Mouse (Mus musculus): Measurements from ENCODE around the gene Tmem53. TPM values are rescaled to one million over a fixed set of nuclear protein-coding genes. Genes with fewer than 3 reads are reported as not detected.

Gene Tmem53
- total RNA-seq, 1 experiment: 3.4 TPM

DNA sequence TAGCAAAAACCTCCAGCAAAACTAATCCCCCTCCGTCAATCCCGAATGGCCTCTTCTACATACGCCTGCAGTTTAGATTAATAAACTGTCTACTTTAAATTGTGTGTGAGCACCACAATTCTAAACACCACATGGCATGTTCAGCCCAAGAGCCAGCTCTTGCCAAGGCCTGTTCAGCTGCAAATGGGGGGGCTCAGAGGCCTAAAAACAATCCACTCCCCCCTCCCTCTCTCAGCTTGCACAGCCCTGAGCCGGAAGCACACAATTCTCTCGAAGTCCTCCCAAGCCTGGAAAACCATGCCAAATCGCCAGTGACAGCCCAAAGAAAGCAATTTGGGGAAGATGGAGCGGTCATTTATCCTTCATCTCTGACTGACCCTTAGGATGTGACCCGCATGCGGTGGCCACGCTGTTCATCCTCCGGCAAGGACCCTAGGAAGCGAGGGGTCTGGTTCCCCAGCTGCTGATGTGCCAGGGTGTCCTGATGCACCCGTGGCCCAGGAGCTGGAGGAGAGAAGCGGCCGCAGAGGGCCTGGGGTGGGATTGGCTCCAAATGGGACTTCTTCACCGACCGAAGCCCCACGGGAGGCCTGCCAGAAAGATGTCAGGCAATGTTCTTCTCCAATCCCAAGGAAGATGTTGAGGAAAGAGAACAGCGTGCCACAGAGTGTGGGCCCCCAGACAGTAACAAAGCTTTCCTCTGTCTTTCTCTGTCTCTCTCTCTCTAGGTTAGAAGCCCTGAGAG, 45.3 kb downstream of the Tmem53 start:
- TF ChIP-seq CHD2 (IDR thresholded peaks at IDR 0.05; ENCODE audit: low read depth, low read length): no peak
- no peak overlapping the region for H3K4me3 ChIP-seq (ENCODE audit: insufficient read depth in 1 of 2, low read depth in 1 of 2, low read length in 2 of 2, poor library complexity in 1 of 2, severe bottlenecking in 1 of 2)
- H3K9ac ChIP-seq (ENCODE audit: insufficient read depth, low read depth, low read length, poor library complexity, severe bottlenecking): no peak overlapping the region
- no peak for DNase-seq (ENCODE audit: low read depth, low spot score)
- peaks cover 0 to 13% of the 10 kb centered on the region in 2 experiments; a peak in 1 of 4 replicates for H3K4me1 ChIP-seq (ENCODE audit: control insufficient read depth in 2 of 2, insufficient read depth in 2 of 2, low read length in 2 of 2, poor library complexity in 1 of 2)
- in situ Hi-C loops (cut with MboI; ENCODE audit: low sequenced_read_pairs in 2 of 2, unreplicated experiment in 2 of 2): no loop called here
- no peak overlapping the region for H3K27ac ChIP-seq (ENCODE audit: insufficient read depth, low read depth, low read length, poor library complexity, severe bottlenecking)
- no peaks in the 10 kb centered on the region for H3K9me3 ChIP-seq (ENCODE audit: control insufficient read depth, insufficient read depth, low read depth, low read length)
- H3K36me3 ChIP-seq (ENCODE audit: control insufficient read depth, insufficient read depth, low read length, poor library complexity, severe bottlenecking): no peaks in the 10 kb centered on the region

DNA sequence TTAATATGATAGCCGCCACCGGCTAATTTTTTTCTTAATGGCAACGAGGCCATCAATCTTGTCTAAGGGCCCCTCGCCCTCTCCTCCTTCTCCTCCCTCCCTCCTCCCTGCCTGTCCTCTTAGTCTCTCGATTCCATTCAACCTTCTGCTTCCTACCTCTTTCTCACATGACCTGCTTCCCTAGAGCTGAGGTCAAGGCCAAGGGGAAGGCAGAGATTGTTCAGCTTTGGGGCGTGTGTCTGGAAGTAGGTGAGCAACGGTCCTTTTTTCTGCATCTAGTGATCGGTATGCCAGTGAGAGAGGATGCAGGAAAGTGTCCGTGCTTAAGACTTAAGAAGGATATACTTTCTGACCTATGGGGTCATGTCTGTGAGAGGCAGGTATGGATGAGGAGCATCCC, 46.1 kb downstream of the Tmem53 start:
- DNase-seq (ENCODE audit: low read depth, low spot score): no peak
- Histone ChIP-seq H3K4me1 (ENCODE audit: control insufficient read depth in 2 of 2, insufficient read depth in 2 of 2, low read length in 2 of 2, poor library complexity in 1 of 2) (peaks cover 0 to 17% of the 10 kb centered on the region in 2 experiments; a peak in 1 of 4 replicates), H3K36me3 (ENCODE audit: control insufficient read depth, insufficient read depth, low read length, poor library complexity, severe bottlenecking) (no peaks in the 10 kb centered on the region), H3K4me3 (ENCODE audit: insufficient read depth in 1 of 2, low read depth in 1 of 2, low read length in 2 of 2, poor library complexity in 1 of 2, severe bottlenecking in 1 of 2) (no peak overlapping the region), H3K9ac (ENCODE audit: insufficient read depth, low read depth, low read length, poor library complexity, severe bottlenecking) (no peak overlapping the region), H3K27ac (ENCODE audit: insufficient read depth, low read depth, low read length, poor library complexity, severe bottlenecking) (no peak overlapping the region), H3K9me3 (ENCODE audit: control insufficient read depth, insufficient read depth, low read depth, low read length) (no peaks in the 10 kb centered on the region)
- TF ChIP-seq HCFC1 (IDR thresholded peaks at IDR 0.05; ENCODE audit: borderline replicate concordance, insufficient read depth, low read length) (no peak), ZNF384 (IDR thresholded peaks at IDR 0.05; ENCODE audit: low read depth, low read length) (no peak), CHD2 (IDR thresholded peaks at IDR 0.05; ENCODE audit: low read depth, low read length) (no peak), MAFK (IDR thresholded peaks at IDR 0.05; ENCODE audit: insufficient read depth, low read depth, low read length) (no peak), ZC3H11A (IDR thresholded peaks at IDR 0.05; ENCODE audit: borderline replicate concordance, low read depth, low read length) (no peak)
- in situ Hi-C loops (cut with MboI; ENCODE audit: low sequenced_read_pairs in 2 of 2, unreplicated experiment in 2 of 2): no loop called here

DNA sequence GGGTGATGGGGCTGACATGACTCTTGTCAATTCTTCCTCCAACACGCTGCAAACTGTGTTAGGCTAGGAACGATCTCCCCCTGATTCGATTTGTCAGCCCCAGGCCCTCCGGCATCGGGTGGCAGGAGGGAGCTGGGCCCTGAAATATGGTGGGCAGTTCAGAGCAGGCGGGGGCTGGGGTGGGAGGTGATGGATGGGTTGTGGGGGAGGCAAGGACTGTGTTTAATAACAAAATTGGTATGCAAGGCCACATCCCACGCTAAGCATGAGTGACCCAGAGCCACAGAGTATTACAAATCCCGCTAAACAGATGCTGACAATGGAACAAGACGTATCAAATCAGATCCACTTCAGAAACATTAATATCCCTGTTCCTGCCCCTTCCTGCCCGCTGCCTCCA, 48.2 kb downstream of the Tmem53 start:
- no peak overlapping the region for H3K27ac ChIP-seq (ENCODE audit: insufficient read depth, low read depth, low read length, poor library complexity, severe bottlenecking)
- TF ChIP-seq CHD2 (IDR thresholded peaks at IDR 0.05; ENCODE audit: low read depth, low read length) (no peak), ZC3H11A (IDR thresholded peaks at IDR 0.05; ENCODE audit: borderline replicate concordance, low read depth, low read length) (no peak), ZNF384 (IDR thresholded peaks at IDR 0.05; ENCODE audit: low read depth, low read length) (no peak), HCFC1 (IDR thresholded peaks at IDR 0.05; ENCODE audit: borderline replicate concordance, insufficient read depth, low read length) (no peak), MAFK (IDR thresholded peaks at IDR 0.05; ENCODE audit: insufficient read depth, low read depth, low read length) (no peak)
- peaks cover 3 to 24% of the 10 kb centered on the region in 2 experiments; a peak in 2 of 4 replicates for H3K4me1 ChIP-seq (ENCODE audit: control insufficient read depth in 2 of 2, insufficient read depth in 2 of 2, low read length in 2 of 2, poor library complexity in 1 of 2)
- no peaks in the 10 kb centered on the region for H3K9me3 ChIP-seq (ENCODE audit: control insufficient read depth, insufficient read depth, low read depth, low read length)
- H3K4me3 ChIP-seq (ENCODE audit: insufficient read depth in 1 of 2, low read depth in 1 of 2, low read length in 2 of 2, poor library complexity in 1 of 2, severe bottlenecking in 1 of 2): no peak overlapping the region
- in situ Hi-C loops (cut with MboI; ENCODE audit: low sequenced_read_pairs in 2 of 2, unreplicated experiment in 2 of 2): loop anchor here in 1 of 2 experiments (25.0 kb wide), 1 partner anchor 212 kb away; no protein-coding TSS in a partner anchor
- no peaks in the 10 kb centered on the region for H3K36me3 ChIP-seq (ENCODE audit: control insufficient read depth, insufficient read depth, low read length, poor library complexity, severe bottlenecking)
- no peak for DNase-seq (ENCODE audit: low read depth, low spot score)
- no peak overlapping the region for H3K9ac ChIP-seq (ENCODE audit: insufficient read depth, low read depth, low read length, poor library complexity, severe bottlenecking)

DNA sequence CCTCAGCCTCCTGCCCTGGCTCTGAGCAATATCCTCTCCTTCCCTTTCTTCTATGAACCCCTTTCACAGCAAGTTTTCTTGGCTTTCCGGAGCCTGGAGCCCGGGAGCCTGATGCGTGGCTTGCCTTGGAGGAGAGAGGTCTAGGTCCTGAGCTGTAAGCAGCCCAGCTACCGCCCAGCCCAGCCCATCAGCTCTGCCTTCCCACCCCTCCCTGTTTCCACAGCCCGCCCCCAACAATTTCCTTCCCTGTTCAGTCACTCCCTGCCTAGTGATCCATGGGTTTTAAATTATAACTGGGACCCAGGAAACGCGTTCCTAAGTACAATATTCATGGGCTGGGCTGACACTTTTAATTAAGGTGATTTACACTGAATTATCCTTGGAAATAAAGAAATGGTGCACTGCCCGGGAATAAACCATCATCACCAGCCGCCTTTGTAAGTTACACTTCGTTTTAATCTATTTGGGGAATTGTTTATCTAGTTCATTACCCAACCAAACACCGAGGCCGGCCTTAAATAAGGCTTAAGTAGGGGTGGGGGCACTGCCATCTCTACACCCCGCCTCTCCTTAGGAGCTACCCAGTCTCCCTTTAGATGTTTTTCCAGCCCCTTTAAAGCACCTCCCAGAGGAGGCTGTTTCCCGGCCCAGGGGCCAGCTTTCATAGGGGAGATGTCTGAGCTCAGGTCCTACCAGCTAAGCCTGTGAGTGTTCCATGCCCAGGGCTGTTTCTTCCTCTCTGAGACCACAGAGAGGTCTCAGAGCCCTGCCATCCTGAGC, 50.5 kb downstream of the Tmem53 start:
- Histone ChIP-seq H3K4me1 (ENCODE audit: control insufficient read depth in 2 of 2, insufficient read depth in 2 of 2, low read length in 2 of 2, poor library complexity in 1 of 2) (peaks cover 8 to 30% of the 10 kb centered on the region in 2 experiments; a peak in 3 of 4 replicates), H3K9ac (ENCODE audit: insufficient read depth, low read depth, low read length, poor library complexity, severe bottlenecking) (no peak overlapping the region), H3K27ac (ENCODE audit: insufficient read depth, low read depth, low read length, poor library complexity, severe bottlenecking) (no peak overlapping the region), H3K4me3 (ENCODE audit: insufficient read depth in 1 of 2, low read depth in 1 of 2, low read length in 2 of 2, poor library complexity in 1 of 2, severe bottlenecking in 1 of 2) (no peak overlapping the region), H3K36me3 (ENCODE audit: control insufficient read depth, insufficient read depth, low read length, poor library complexity, severe bottlenecking) (no peaks in the 10 kb centered on the region), H3K9me3 (ENCODE audit: control insufficient read depth, insufficient read depth, low read depth, low read length) (no peaks in the 10 kb centered on the region)
- no peak for TF ChIP-seq HCFC1 (IDR thresholded peaks at IDR 0.05; ENCODE audit: borderline replicate concordance, insufficient read depth, low read length)
- no peak for TF ChIP-seq CHD2 (IDR thresholded peaks at IDR 0.05; ENCODE audit: low read depth, low read length)
- TF ChIP-seq MAFK (IDR thresholded peaks at IDR 0.05; ENCODE audit: insufficient read depth, low read depth, low read length): no peak
- TF ChIP-seq ZNF384 (IDR thresholded peaks at IDR 0.05; ENCODE audit: low read depth, low read length): no peak
- TF ChIP-seq ZC3H11A (IDR thresholded peaks at IDR 0.05; ENCODE audit: borderline replicate concordance, low read depth, low read length): no peak
- in situ Hi-C loops (cut with MboI; ENCODE audit: low sequenced_read_pairs in 2 of 2, unreplicated experiment in 2 of 2): loop anchor here in 1 of 2 experiments (25.0 kb wide), 1 partner anchor 210 kb away; no protein-coding TSS in a partner anchor
- DNase-seq (ENCODE audit: low read depth, low spot score): no peak

Data from ES-E14 (cell line).